ENCODE assay signal across 10 mouse cellular contexts in the genomic region with DNA sequence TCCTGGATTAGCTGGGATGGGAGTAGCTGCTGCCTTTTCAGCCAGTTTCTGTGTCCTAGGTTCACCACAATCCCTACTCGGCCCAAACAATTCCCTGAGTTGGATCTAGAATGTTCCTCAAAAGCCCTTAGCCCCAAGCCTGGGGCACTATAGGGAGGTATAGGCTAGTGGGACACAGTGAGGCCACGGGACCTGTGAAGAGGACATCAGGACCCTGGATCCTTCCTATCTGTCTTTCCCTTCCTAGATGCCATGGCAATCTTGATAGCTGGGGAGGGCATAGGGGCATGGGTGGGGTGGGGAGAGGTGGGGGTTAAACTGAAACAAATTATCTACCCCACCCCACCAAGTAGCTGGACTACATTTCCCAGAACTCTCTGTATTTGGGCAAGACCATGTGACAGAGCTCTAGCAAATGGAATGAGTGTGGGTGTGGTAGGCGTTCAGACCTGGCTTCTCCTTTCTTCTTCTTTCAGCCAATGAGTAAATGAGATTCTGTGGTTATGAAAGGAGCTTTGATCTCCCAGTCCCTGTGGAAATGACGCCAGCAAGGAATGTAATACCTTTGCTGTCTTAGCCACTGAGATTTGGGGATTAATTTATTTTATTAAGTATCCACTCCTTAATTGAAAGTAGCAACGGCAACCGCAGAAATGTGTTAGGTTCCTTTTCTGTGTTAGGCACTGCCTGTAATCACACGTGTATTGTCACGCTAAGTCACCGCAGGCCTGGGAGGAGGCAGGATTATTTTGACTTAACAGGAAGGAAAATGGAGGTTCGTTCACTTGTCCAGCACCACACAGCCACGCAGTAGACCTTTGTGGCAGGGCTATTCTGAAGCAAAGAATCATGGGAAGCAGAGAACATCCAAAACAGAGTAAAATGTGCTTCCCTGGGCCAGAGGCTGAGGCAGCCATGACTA.
DNase-seq lines count a peak whose midpoint lies in the region; ATAC-seq and TF ChIP-seq lines count a peak whose summit lies in the region.
"Had no signal": no experiment of that assay in that cellular context is flagged by ENCODE, and none has a peak within 500 bp of the region (broad histone marks: within the 10 kb centered on the region; RNA-seq: fewer than 3 reads in every experiment).

No protein-coding gene starts in this region.

- peak; percentile 63; the same call in 1 of the 2 replicates for ATAC-seq in midbrain, embryonic 11.5 days (ENCODE audit: low FRiP score)
- peak; percentile 65 for ATAC-seq in forebrain, embryonic 12.5 days (ENCODE audit: low FRiP score)
- peak; percentile 80 for ATAC-seq in hindbrain, postnatal 0 days
- no peak for ATAC-seq in lung, postnatal 0 days
- ATAC-seq: activated CD4-positive, CD25-positive, alpha-beta regulatory T cell, adult 4 months had no signal

- TF ChIP-seq CTCF in hindbrain, postnatal 0 days (IDR thresholded peaks at IDR 0.05; ENCODE audit: low read depth), result no peak
- no peak for TF ChIP-seq CTCF in lung, postnatal 0 days (IDR thresholded peaks at IDR 0.05)

- no peak overlapping the region for H3K9ac ChIP-seq in midbrain, embryonic 11.5 days (ENCODE audit: low read length)
- H3K9ac ChIP-seq in forebrain, embryonic 12.5 days, result no peak overlapping the region
- no peak overlapping the region for H3K9ac ChIP-seq in hindbrain, postnatal 0 days (replicated peaks; ENCODE audit: low read length)
- no peak overlapping the region for H3K9ac ChIP-seq in lung, postnatal 0 days (replicated peaks; ENCODE audit: low read depth)

- no peak overlapping the region for H3K4me3 ChIP-seq in midbrain, embryonic 11.5 days (ENCODE audit: low read depth, low read length)
- H3K4me3 ChIP-seq in midbrain, embryonic 10.5 days, result no peak overlapping the region
- H3K4me3 ChIP-seq in forebrain, embryonic 12.5 days (replicated peaks), result no peak overlapping the region
- no peak overlapping the region for H3K4me3 ChIP-seq in hindbrain, postnatal 0 days (ENCODE audit: low read length)
- no peak overlapping the region for H3K4me3 ChIP-seq in lung, postnatal 0 days (ENCODE audit: low read depth, low read length)

- no peak for TF ChIP-seq EP300 in lung, postnatal 0 days (IDR thresholded peaks at IDR 0.05)

- H3K27ac ChIP-seq in midbrain, embryonic 11.5 days (ENCODE audit: low read depth, low read length), result no peak overlapping the region
- H3K27ac ChIP-seq in midbrain, embryonic 10.5 days (replicated peaks), result no peak overlapping the region
- no peak overlapping the region for H3K27ac ChIP-seq in forebrain, embryonic 12.5 days
- H3K27ac ChIP-seq in hindbrain, postnatal 0 days, result 0 out of 2 replicates have a peak overlapping the region, but pooled peaks have one; percentile 26
- no peak overlapping the region for H3K27ac ChIP-seq in lung, postnatal 0 days (ENCODE audit: low read length)

- no peaks in the 10 kb centered on the region for H3K9me3 ChIP-seq in midbrain, embryonic 11.5 days (ENCODE audit: control insufficient read depth, low read length)
- no peaks in the 10 kb centered on the region for H3K9me3 ChIP-seq in midbrain, embryonic 10.5 days (replicated peaks)
- no peaks in the 10 kb centered on the region for H3K9me3 ChIP-seq in forebrain, embryonic 12.5 days
- no peaks in the 10 kb centered on the region for H3K9me3 ChIP-seq in hindbrain, postnatal 0 days (ENCODE audit: low read length)
- no peaks in the 10 kb centered on the region for H3K9me3 ChIP-seq in lung, postnatal 0 days (ENCODE audit: low read length)

- DNase-seq in midbrain, embryonic 11.5 days (ENCODE audit: low spot score, missing footprints), result no peak
- no peak for DNase-seq in midbrain, embryonic 10.5 days (ENCODE audit: low spot score)
- DNase-seq in hindbrain, postnatal 0 days (ENCODE audit: low spot score), result peak; percentile 72
- DNase-seq in telencephalon, adult 2 months (ENCODE audit: low read depth, low spot score), result peak; percentile 28
- DNase-seq in lung, postnatal 0 days (ENCODE audit: low spot score), result no peak
- DNase-seq in urinary bladder, postnatal 10 days (ENCODE audit: low spot score), result no peak
- DNase-seq: kidney, adult 18-20 months; lung, postnatal 14 days had no signal

- H3K36me3 ChIP-seq in midbrain, embryonic 11.5 days (ENCODE audit: control insufficient read depth, insufficient read depth, low read length), result no peaks in the 10 kb centered on the region
- H3K36me3 ChIP-seq in midbrain, embryonic 10.5 days, result no peaks in the 10 kb centered on the region
- H3K36me3 ChIP-seq in forebrain, embryonic 12.5 days (replicated peaks), result no peaks in the 10 kb centered on the region
- H3K36me3 ChIP-seq in hindbrain, postnatal 0 days (ENCODE audit: insufficient read depth, low read length), result no peaks in the 10 kb centered on the region
- H3K36me3 ChIP-seq in lung, postnatal 0 days (ENCODE audit: insufficient read depth, low read length), result no peaks in the 10 kb centered on the region

- 75% methylated on average over 11 of the region's 11 CpGs for WGBS in midbrain, embryonic 11.5 days
- 79% methylated on average over 11 of the region's 11 CpGs for WGBS in midbrain, embryonic 10.5 days
- 71% methylated on average over 11 of the region's 11 CpGs for WGBS in forebrain, embryonic 12.5 days
- 68% methylated on average over 11 of the region's 11 CpGs for WGBS in hindbrain, postnatal 0 days
- 73% methylated on average over 11 of the region's 11 CpGs for WGBS in lung, postnatal 0 days

- no peaks in the 10 kb centered on the region for H3K27me3 ChIP-seq in midbrain, embryonic 11.5 days (ENCODE audit: control insufficient read depth, insufficient read depth, low read length)
- H3K27me3 ChIP-seq in midbrain, embryonic 10.5 days (ENCODE audit: low read depth, poor library complexity, severe bottlenecking), result peaks cover 29% of the 10 kb centered on the region
- H3K27me3 ChIP-seq in forebrain, embryonic 12.5 days, result peaks cover 7% of the 10 kb centered on the region; the same call in 1 of the 2 replicates
- H3K27me3 ChIP-seq in hindbrain, postnatal 0 days (ENCODE audit: insufficient read depth, low read length), result no peaks in the 10 kb centered on the region
- no peaks in the 10 kb centered on the region for H3K27me3 ChIP-seq in lung, postnatal 0 days (replicated peaks; ENCODE audit: insufficient read depth, low read length)

- H3K4me1 ChIP-seq in midbrain, embryonic 11.5 days (ENCODE audit: control insufficient read depth, insufficient read depth, low read length), result peaks cover 7% of the 10 kb centered on the region
- peaks cover 8% of the 10 kb centered on the region for H3K4me1 ChIP-seq in midbrain, embryonic 10.5 days
- H3K4me1 ChIP-seq in forebrain, embryonic 12.5 days, result peaks cover 7% of the 10 kb centered on the region
- peaks cover 5% of the 10 kb centered on the region; the same call in 1 of the 2 replicates for H3K4me1 ChIP-seq in hindbrain, postnatal 0 days (ENCODE audit: insufficient read depth, low read length)
- H3K4me1 ChIP-seq in lung, postnatal 0 days (ENCODE audit: insufficient read depth, low read depth, low read length), result no peaks in the 10 kb centered on the region

- H3K4me2 ChIP-seq in midbrain, embryonic 11.5 days, result no peak overlapping the region
- H3K4me2 ChIP-seq in forebrain, embryonic 12.5 days, result no peak overlapping the region
- H3K4me2 ChIP-seq in hindbrain, postnatal 0 days (ENCODE audit: low read depth, low read length), result no peak overlapping the region
- H3K4me2 ChIP-seq in lung, postnatal 0 days (replicated peaks; ENCODE audit: low read depth, low read length), result no peak overlapping the region

Comparison
In these comparisons a context has a peak if more than half of its experiments do, and no peak if none do; other contexts are left out.
1. DNase-seq: peak in hindbrain, postnatal 0 days (single experiment) and telencephalon, adult 2 months (single experiment); none in midbrain, embryonic 11.5 days (single experiment), midbrain, embryonic 10.5 days (single experiment), lung, postnatal 0 days (single experiment) and urinary bladder, postnatal 10 days (single experiment).